Mouse (Mus musculus): ENCODE measurements around the gene Slc7a5.

DNA sequence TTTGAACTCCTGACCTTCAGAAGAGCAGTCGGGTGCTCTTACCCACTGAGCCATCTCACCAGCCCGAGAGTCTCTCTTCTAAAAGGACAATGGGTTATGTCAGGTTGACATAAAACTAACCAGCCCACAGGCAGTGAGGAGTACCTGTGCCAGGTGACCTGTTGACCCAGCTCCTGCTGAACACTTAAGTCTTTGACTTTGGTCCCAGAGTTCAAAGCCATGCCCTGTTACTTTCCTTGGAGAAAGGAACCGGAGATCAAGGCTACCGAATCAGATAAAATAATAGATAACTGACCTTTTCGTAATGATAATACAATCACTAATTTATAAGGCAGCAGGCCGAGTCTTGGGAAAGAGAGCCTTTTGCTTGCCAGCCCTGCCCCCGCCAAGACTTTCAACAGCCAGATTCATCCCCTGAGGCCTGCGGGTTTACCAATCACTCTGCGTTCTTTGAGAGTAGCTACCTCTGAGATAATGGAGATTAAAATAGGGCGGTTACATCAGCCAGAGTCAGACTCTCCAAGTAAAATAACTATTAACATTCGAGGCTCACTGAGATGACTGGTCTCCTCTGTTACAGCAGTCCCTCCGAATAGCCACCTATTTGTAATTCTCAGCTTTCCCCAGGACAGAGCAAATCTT, 24.7 kb upstream of the Slc7a5 start:
- no peak for TF ChIP-seq CTCF (IDR thresholded peaks at IDR 0.05; ENCODE audit: control insufficient read depth, insufficient read depth, insufficient read length)
- no peak for TF ChIP-seq CEBPB (IDR thresholded peaks at IDR 0.05; ENCODE audit: low read depth)
- TF ChIP-seq MAX (IDR thresholded peaks at IDR 0.05), result no peak
- no peak for TF ChIP-seq MYOG (IDR thresholded peaks at IDR 0.05; ENCODE audit: control insufficient read depth, extremely low read depth, insufficient read length)

All from C2C12 (cell line).